Mouse (Mus musculus) right cerebral cortex, postnatal 36 days (tissue): ENCODE results near the gene Sugct.
"Not testable (repeated sequence)": the region's sequence is repeated elsewhere in the genome, so short reads cannot be mapped to it uniquely, and the experiment has no call there.

Source experiments
- DNase-seq, 2 experiments: peaks; one replicate each; pipeline ENCODE4 v3.0.0; 2022; ENCODE audit warnings: low spot score in 2 of 2, mixed read lengths in 1 of 2

Sugct gene

GRCm38 (mm10) chr13:17604670-17605069 lies 90.7 kb downstream of the Sugct start:
- no peak for DNase-seq

- no peak for DNase-seq
These were observed 91.6 kb downstream of the Sugct start for GRCm38 (mm10) chr13:17603756-17604155.

- no peak for DNase-seq
These were observed 110.0 kb downstream of the Sugct start for GRCm38 (mm10) chr13:17585267-17585913.

GRCm38 (mm10) chr13:17584804-17585203 lies 110.5 kb downstream of the Sugct start:
- peak in 1 of 2 experiments; percentile 6 for DNase-seq

GRCm38 (mm10) chr13:17581684-17582083 lies 113.7 kb downstream of the Sugct start:
- no peak for DNase-seq

- DNase-seq, result no peak
These were observed 136.0 kb downstream of the Sugct start for GRCm38 (mm10) chr13:17559357-17559756.

- no peak for DNase-seq
These were observed 159.0 kb downstream of the Sugct start for GRCm38 (mm10) chr13:17536341-17536740.

GRCm38 (mm10) chr13:17534871-17535270 lies 160.5 kb downstream of the Sugct start:
- no peak for DNase-seq

- no peak for DNase-seq
These were observed 160.9 kb downstream of the Sugct start for GRCm38 (mm10) chr13:17534469-17534868.

- no peak for DNase-seq
These were observed 184.1 kb downstream of the Sugct start for GRCm38 (mm10) chr13:17511184-17511778.

GRCm38 (mm10) chr13:17494936-17495335 lies 200.4 kb downstream of the Sugct start:
- peak in 1 of 2 experiments; percentile 9 for DNase-seq

- DNase-seq, result no peak
These were observed 201.2 kb downstream of the Sugct start for GRCm38 (mm10) chr13:17494056-17494574.

- not testable (repeated sequence) for DNase-seq
These were observed 237.4 kb downstream of the Sugct start for GRCm38 (mm10) chr13:17457981-17458380.

- DNase-seq, result peak in 1 of 2 experiments; percentile 5
These were observed 263.0 kb downstream of the Sugct start for GRCm38 (mm10) chr13:17432139-17432916.

- DNase-seq, result no peak
These were observed 273.5 kb downstream of the Sugct start for GRCm38 (mm10) chr13:17421875-17422274.

GRCm38 (mm10) chr13:17420557-17420956 lies 274.8 kb downstream of the Sugct start:
- no peak for DNase-seq

GRCm38 (mm10) chr13:17342836-17343235 lies 352.5 kb downstream of the Sugct start:
- DNase-seq, result no peak

- no peak for DNase-seq
These were observed 359.3 kb downstream of the Sugct start for GRCm38 (mm10) chr13:17335885-17336540.

GRCm38 (mm10) chr13:17326863-17327262 lies 368.5 kb downstream of the Sugct start:
- DNase-seq, result no peak

GRCm38 (mm10) chr13:17301590-17301989 lies 393.8 kb downstream of the Sugct start:
- DNase-seq, result no peak

- no peak for DNase-seq
These were observed 397.8 kb downstream of the Sugct start for GRCm38 (mm10) chr13:17297462-17298005.

- DNase-seq, result no peak
These were observed 398.4 kb downstream of the Sugct start for GRCm38 (mm10) chr13:17296912-17297311.
